Mouse (Mus musculus): ENCODE data around the gene Olfr107.

Olfr107 gene

GRCm38 (mm10) chr17:37398926-37399325 lies at the start of gene Olfr107:
Gene Olfr107 (plus strand): TSS chr17:37399226.
- WGBS: 80% methylated on average over 3 of the region's 3 CpGs

GRCm38 (mm10) chr17:37359282-37359681 lies 39.7 kb upstream of the Olfr107 start, which contains the start of gene Olfr104-ps:
Gene Olfr104-ps (plus strand): TSS chr17:37359582.

GRCm38 (mm10) chr17:37378733-37379132 lies 20.3 kb upstream of the Olfr107 start, which contains the start of gene Olfr105-ps:
Gene Olfr105-ps (plus strand): TSS chr17:37379033.

GRCm38 (mm10) chr17:37390093-37390492 lies 8.9 kb upstream of the Olfr107 start, which contains the start of gene Olfr106-ps:
Gene Olfr106-ps (plus strand): TSS chr17:37390393.
- WGBS: 69% methylated on average over 1 of the region's 1 CpGs

GRCm38 (mm10) chr17:37445180-37445579 lies 46.2 kb downstream of the Olfr107 start, which contains the start of gene Olfr108:
Gene Olfr108 (plus strand): TSS chr17:37445480.
- 56% methylated on average over 1 of the region's 1 CpGs for WGBS
